Mouse (Mus musculus) splenic B cell, adult 2 months (primary cell): ENCODE data around the gene Chchd6.

Source experiments
- DNase-seq: peaks from one replicate; pipeline ENCODE4 v3.0.0-alpha.2; 2011; ENCODE audit warnings: low read depth, low spot score
- H3K27me3 ChIP-seq: 2 replicates; pipeline ENCODE4 v1.6.1; 2012; ENCODE audit warnings: mild to moderate bottlenecking, low read length, moderate library complexity, mixed read lengths; ENCODE audit not compliant: control insufficient read depth, poor library complexity, insufficient read depth, severe bottlenecking
- H3K36me3 ChIP-seq: 2 replicates; pipeline ENCODE4 v1.6.1; 2012; ENCODE audit warnings: mild to moderate bottlenecking, low read length, moderate library complexity, mixed read lengths; ENCODE audit not compliant: control insufficient read depth, poor library complexity, insufficient read depth, severe bottlenecking

Gene Chchd6

GRCm38 (mm10) chr6:89508725-89509124, 86.7 kb downstream of the Chchd6 start:
- no peak for DNase-seq
- no peaks in the 10 kb centered on the region for H3K27me3 ChIP-seq
- H3K36me3 ChIP-seq = no peaks in the 10 kb centered on the region

GRCm38 (mm10) chr6:89508263-89508662, 87.2 kb downstream of the Chchd6 start:
- no peaks in the 10 kb centered on the region for H3K27me3 ChIP-seq
- no peaks in the 10 kb centered on the region for H3K36me3 ChIP-seq
- no peak for DNase-seq

GRCm38 (mm10) chr6:89499961-89500360, 95.5 kb downstream of the Chchd6 start:
- no peak for DNase-seq
- no peaks in the 10 kb centered on the region for H3K36me3 ChIP-seq
- no peaks in the 10 kb centered on the region for H3K27me3 ChIP-seq

GRCm38 (mm10) chr6:89498764-89499516, 96.5 kb downstream of the Chchd6 start:
- Histone ChIP-seq H3K27me3 (no peaks in the 10 kb centered on the region), H3K36me3 (no peaks in the 10 kb centered on the region)
- DNase-seq = no peak

- no peaks in the 10 kb centered on the region for H3K27me3 ChIP-seq
- DNase-seq = no peak
- H3K36me3 ChIP-seq = no peaks in the 10 kb centered on the region
Measured at GRCm38 (mm10) chr6:89496916-89497315, 98.5 kb downstream of the Chchd6 start.

- Histone ChIP-seq H3K27me3 (no peaks in the 10 kb centered on the region), H3K36me3 (no peaks in the 10 kb centered on the region)
- no peak for DNase-seq
Measured at GRCm38 (mm10) chr6:89492368-89492767, 103.1 kb downstream of the Chchd6 start.

- DNase-seq = no peak
- Histone ChIP-seq H3K36me3 (no peaks in the 10 kb centered on the region), H3K27me3 (no peaks in the 10 kb centered on the region)
Measured at GRCm38 (mm10) chr6:89490369-89490768, 105.1 kb downstream of the Chchd6 start.

- DNase-seq = no peak
- Histone ChIP-seq H3K36me3 (no peaks in the 10 kb centered on the region), H3K27me3 (no peaks in the 10 kb centered on the region)
Measured at GRCm38 (mm10) chr6:89489533-89489932, 105.9 kb downstream of the Chchd6 start.

GRCm38 (mm10) chr6:89486055-89486454, 109.4 kb downstream of the Chchd6 start:
- no peak for DNase-seq
- H3K36me3 ChIP-seq = no peaks in the 10 kb centered on the region
- no peaks in the 10 kb centered on the region for H3K27me3 ChIP-seq

- no peak for DNase-seq
- H3K27me3 ChIP-seq = no peaks in the 10 kb centered on the region
- H3K36me3 ChIP-seq = no peaks in the 10 kb centered on the region
Measured at GRCm38 (mm10) chr6:89481192-89481591, 114.3 kb downstream of the Chchd6 start.

- H3K36me3 ChIP-seq = no peaks in the 10 kb centered on the region
Measured at GRCm38 (mm10) chr6:89467908-89468307, 127.5 kb downstream of the Chchd6 start.

GRCm38 (mm10) chr6:89467290-89467689, 128.2 kb downstream of the Chchd6 start:
- DNase-seq = no peak
- no peaks in the 10 kb centered on the region for H3K27me3 ChIP-seq
- H3K36me3 ChIP-seq = no peaks in the 10 kb centered on the region

More at GRCm38 (mm10) chr6:89467908-89468307, 127.5 kb downstream of the Chchd6 start:
- no peaks in the 10 kb centered on the region for H3K27me3 ChIP-seq
- DNase-seq = no peak

GRCm38 (mm10) chr6:89466875-89467274, 128.6 kb downstream of the Chchd6 start:
- DNase-seq = no peak
- no peaks in the 10 kb centered on the region for H3K36me3 ChIP-seq
- no peaks in the 10 kb centered on the region for H3K27me3 ChIP-seq

GRCm38 (mm10) chr6:89466053-89466708, 129.3 kb downstream of the Chchd6 start:
- H3K27me3 ChIP-seq = no peaks in the 10 kb centered on the region; the same call in 1 of the 2 replicates
- no peaks in the 10 kb centered on the region for H3K36me3 ChIP-seq
- no peak for DNase-seq

- no peaks in the 10 kb centered on the region; the same call in 1 of the 2 replicates for H3K27me3 ChIP-seq
- no peaks in the 10 kb centered on the region for H3K36me3 ChIP-seq
- DNase-seq = no peak
Measured at GRCm38 (mm10) chr6:89462223-89462760, 133.2 kb downstream of the Chchd6 start.
